Mouse (Mus musculus) spleen, postnatal 14 days (tissue): Measurements from ENCODE around the gene Tlx3.

ENCODE experiments used
- DNase-seq, 2 experiments: peaks; one replicate each; pipeline ENCODE4 v3.0.0; 2021 to 2022; ENCODE audit warnings: low spot score in 2 of 2

The Tlx3 gene

DNA sequence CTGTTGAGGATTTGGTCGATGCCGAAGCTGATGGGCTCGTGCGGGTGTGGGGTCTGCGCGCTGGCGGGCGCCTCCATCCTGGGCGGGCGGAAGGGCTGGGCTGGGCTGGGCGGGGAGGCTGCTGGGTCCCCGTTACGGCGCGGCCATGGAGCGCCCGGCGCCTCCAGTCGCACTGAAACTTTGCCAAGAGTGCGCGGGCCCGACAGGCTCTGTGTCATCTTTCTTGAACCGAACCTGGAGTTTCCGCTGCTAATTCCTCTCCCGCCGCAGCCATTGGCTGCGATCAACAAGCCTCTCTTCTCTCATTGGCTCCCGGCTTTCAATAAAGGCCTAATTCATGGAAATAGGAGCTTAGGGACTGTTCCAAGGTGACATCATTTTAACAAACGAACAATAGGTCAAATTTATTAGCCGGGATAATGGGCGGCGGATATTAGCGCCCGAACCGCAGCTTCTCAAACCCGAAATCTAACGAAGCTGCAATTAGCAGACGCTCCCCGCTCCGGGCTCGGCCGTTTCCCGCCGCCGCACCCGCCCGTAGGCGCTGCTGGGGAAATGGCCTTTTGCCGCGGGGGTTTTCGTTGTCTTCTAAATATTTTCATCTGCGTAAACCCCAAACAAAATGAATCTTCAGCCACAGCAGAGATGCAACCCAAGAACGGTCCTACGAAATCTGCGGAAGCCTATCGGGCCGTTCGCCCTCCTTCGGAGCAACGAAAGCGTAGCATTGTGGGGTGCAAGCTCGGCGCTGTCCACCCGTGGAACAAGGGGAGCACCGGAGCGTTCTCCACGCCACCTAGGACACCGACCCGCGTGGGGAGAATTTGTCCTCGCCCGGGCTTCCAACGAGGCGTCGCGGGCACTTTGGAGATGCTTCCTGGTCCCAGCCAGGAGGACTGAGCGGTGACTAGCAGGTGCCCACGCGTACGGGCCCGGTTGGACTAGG is at the start of gene Tlx3:
Gene Tlx3, minus strand, starts transcription at position 207 of the 946 bp plus-strand sequence.
- DNase-seq, result no peak

GRCm38 (mm10) chr11:33240295-33240694 is 36.9 kb upstream of the Tlx3 start:
- no peak for DNase-seq

DNA sequence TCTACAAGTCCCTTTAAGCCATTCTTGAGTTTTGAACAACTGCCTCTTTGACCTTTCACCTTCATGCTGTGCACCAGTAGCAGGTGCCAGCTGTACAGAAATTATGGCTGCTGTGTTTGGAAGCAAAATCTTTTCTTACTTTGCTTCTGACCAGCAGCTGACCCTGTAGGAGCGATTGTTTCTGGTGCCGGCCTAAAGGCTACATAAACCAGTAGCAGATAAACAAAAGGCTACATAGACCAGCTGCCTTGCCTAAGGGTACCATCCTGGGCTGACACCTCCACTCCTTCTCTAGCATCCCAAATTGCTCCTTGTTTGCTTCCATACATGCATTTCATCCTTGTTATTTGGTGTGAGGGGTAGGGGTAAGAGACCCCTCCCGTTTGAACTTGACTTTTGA is 30.7 kb upstream of the Tlx3 start:
- no peak for DNase-seq

DNA sequence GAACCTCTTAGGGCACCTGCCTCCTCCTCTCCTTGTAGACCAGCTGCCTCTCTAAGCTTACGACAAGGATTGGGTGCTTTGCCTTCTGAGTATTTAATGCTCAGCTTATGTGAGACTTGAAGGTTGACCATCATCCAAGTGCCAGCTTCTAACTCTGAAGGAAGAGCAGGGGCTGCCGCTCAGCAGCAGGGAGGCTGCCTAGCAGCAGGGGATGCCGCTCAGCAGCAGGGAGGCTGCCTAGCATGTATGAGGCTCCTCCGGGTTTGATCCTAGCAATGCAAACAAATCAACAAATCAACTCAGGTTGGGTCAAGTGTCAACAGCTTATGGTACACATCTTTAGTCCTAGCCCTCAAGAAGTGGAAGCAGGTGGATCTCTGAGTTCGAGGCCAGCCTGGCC is 28.7 kb upstream of the Tlx3 start:
- no peak for DNase-seq

DNA sequence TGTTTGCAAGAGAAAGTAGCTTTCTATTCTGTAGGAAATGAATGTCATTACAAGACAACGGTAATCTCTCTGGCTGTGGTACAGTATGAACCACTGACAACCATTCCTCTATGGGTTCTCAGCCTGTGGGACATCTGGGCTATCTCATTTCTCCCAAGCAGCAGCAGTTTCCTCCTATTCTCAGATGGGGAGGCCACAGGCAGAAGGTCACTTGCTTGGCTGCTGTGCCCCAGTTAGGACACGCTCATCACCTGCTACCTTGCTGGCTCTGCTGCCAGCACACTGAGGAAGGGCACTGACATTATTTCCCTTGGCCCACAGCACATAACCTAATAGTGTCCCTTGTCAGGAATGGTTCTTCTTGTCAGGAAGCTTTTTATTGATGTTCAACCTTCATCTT is 24.8 kb upstream of the Tlx3 start:
- DNase-seq, result no peak

DNA sequence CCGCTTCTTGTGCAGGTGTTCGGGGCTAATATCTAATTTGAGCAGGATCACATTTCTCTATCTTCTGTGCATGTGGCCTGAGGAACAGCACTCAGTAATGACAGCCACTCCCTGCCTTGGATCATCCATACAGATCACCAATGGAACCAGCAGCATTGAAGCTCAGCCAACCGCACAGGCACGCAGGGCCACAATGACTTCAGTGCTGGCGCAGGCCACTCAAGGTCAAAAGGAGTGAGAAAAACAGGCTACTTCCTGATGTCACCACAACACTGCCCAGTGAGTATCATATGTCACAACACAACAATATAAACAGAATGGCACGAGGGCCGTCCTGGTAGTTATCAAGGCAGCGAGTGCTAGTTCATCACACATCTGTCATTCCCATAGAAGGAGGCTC is 23.1 kb upstream of the Tlx3 start:
- DNase-seq, result no peak

- no peak for DNase-seq
Observed at GRCm38 (mm10) chr11:33221566-33222365, 18.4 kb upstream of the Tlx3 start.

DNA sequence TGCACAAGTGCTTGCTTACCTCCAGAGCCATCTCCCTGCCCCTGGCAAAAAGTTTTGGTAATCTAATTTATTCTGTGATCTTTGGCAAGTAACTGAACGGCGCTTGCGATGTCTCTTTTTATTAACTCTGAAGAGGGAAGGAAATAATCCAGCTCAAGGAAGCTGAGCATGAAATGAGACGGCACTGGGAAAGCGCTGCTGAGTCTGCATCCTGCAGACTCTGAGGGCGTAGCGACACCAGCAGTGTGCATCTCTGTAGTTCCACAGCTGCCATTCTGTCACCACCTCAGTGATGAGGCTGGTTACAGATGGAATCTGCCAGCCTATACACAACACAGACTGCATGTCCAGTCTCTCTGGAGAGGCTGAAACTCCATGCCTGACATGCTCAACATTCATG is 17.4 kb upstream of the Tlx3 start:
- DNase-seq, result no peak

DNA sequence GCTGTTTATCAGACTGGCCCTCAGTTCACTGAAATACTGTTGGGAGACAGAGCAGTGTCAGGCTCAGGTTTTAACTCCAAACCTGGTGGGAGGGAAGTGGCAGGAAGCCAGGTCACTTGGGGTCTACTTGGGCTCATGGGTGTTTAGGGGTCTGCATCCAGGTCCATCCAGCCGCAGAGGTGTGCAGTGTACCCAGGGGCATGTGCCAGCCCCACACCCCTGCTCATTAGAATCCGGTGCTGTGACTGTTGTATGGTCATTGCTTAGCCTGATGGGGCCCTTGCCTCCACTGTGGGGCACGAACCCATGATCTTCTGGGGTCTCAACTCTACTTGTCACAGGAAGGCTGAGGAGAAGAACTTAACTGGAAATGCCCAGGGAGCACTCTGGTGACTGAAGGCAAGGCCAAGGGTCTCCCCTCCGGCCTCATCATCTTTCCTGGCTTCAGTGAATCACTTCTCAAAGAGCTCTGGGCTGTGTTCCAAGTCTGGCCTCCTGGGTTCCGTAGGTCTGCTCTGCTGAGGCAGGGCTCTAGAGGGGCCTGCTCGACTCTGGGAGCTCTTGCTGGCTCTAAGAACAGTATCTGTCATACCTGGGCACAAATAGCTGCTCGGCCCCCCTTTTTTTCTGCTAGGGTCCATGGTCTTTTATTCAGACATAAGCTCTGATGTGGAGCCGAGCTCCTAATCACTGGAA is 14.1 kb upstream of the Tlx3 start:
- DNase-seq, result no peak

DNA sequence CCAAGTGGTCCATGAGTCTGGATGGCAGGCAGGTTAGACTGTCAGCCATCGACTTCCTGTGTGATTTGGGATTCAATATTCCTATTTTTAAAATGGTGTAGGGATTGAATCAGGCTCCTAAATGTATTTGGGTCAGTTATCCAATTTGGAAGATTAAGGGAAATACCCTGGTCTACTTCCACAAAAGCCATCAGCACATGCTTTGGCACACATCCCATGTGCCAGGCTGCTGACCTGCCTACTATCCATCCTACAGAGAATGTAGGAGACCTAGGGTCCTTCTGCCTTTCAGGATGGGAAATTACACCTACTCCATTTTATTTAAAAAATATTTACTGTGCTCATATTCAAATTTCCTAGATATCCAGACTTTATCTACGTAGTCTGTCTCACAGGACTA is 4.0 kb upstream of the Tlx3 start:
- DNase-seq, result no peak

DNA sequence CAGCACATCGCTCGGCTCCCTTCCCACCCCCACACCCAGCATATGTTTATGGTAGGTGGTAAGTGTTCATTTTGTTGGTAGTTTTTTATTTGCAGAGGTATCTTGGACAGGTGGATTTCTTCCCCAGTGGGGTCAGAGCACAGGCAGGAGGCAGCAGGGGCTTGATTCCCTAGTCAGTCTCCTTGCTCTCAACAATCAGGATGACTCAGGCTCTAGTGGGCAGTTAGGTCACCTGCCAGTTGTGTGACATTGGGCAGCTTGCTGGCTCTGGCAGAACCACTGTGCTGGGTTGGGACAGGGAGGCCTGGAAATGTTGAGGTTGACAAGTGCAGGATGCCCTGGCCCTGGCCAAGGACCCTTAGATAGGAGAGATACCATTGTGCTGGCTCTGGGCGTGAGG is 1.6 kb upstream of the Tlx3 start:
- no peak for DNase-seq

DNA sequence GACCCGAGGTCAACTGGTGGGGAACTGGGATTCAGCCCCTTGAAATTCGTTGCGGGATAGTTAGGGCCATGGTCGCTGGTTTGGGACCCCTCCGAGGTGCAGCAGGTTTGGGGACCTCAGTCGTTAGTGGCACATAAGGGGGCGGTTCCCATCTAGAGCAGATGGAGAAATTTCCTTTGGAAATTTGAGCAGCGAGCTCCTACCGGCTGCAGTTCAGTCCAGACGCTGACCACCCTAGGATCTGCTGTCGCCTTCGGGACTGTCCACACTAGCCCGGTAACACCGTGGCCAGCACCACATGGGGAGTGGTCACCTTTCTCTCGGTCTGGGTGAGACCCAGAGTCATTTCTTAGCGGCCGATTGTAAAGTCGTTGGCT is 928 bp upstream of the Tlx3 start:
- DNase-seq, result no peak

DNA sequence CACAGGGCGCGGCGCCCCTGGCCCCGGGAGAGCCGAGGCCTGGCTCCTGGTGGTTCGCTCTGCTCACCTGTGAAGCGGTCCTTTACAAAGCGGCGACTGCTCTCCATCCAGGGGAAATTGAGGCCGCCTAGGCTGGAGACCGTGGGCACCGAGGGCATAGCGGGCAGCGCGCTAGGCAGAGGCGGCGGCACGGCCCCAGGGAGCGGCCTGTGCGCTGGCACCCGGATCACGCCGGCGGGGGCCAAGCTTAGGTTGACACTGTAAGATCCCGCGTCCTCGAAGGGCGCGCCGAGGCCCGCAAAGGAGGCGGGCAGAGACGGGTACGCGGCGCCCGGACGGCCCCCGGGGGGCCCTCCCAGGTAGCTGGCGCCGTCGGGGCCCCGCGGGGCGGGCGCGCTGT is 417 bp downstream of the Tlx3 start:
- DNase-seq, result no peak

DNA sequence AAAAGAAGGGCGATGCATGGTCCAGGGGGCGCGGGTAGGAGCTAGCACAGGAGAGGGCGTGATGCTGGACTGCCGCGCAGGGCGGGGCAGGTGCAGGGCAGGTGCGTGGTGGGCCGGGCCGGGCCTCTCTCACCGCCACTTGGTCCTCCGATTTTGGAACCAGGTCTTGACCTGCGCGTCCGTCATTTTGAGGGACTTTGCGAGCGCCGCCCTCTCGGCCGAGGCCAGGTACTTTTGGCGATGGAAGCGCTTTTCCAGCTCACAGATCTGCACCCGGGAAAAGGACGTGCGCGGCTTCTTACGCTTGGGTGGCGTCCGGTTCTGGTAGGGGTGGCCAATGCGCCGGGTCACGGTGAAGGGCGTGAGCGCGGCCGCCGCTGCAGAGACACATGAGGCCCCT is 1.1 kb downstream of the Tlx3 start:
- DNase-seq, result no peak

DNA sequence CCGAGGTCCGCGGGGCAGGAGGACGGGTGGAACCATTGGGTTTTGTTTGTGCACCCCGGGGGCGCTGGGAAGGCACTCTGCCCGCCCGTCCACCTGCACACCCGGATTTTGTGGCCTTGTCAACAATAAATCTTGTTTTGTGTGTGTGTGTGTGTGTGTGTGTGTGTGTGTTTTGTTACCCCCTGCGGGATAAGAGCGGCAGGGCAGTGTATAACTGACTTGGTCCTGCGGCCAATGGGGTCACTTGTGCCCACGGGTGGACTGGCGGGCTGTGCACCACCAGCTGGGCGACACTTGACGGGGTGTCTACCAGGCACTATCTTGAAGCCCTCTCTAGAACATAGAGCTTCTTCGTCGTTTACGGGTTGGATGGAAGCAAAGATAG is 1.8 kb downstream of the Tlx3 start:
- DNase-seq, result no peak

DNA sequence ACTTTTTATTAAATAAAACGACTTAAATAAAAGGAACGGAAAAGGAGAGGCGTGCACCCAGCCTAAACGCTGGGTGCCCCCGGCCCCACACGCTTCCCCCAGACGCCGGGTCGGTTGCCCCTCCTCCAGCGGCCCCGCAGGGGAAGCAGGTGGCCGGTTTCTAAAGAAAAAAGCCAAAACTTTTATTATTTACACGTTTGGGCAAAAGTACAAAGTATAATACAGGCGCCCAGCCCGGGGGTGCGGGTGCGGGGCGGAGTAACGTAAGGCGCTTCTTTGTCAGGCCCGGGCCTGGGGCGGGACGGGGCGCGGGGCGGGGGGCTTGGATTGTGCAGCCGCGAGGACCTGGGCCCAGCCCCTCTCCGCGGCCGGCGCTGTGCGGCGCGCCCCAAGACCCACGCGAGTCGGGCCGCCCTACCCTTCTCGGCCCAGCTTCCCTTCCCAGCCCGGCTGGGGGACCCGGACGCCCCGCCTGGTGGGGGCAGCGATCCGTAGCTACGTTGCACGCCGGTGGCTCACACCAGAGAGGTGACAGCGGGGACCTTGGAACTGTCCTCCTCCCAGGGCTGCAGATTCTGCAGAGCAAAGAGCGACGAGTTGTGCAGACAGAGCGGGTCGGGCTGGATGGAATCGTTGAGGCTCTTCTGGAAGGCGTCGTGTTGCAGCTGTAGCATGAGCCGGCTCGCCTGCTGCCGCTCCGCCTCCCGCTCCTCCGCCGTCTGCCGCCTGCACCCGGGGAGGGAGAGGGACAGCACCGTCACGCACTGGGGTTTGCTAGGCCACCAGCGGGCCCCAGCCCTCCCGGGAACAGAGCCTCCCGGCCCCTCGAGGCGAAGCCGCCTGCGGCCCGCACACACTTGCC is 2.4 kb downstream of the Tlx3 start:
- DNase-seq, result no peak

- no peak for DNase-seq
Observed at GRCm38 (mm10) chr11:33199906-33200763, 3.3 kb downstream of the Tlx3 start.

GRCm38 (mm10) chr11:33199117-33199514 is 4.3 kb downstream of the Tlx3 start:
- no peak for DNase-seq

GRCm38 (mm10) chr11:33198351-33199116 is 4.9 kb downstream of the Tlx3 start:
- no peak for DNase-seq

DNA sequence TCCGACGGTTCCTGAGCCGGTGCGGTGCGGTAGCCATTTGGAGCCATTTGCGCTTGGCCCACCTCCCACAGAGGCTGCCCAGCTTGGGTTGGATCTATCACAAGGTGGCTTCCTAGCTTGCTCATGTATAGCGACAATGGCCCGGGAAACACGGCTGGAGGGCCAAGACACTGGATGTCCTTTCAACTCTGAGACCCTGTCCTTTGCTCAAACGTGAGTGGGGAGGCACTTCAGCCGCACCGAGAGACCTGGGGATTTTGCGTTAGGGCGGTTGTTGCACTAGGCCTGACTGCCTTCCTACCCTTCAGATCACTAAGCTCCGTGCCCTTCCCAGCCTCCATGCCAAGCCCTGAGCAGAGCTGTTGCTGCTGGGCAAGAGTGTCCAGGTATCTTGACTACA is 5.7 kb downstream of the Tlx3 start:
- DNase-seq, result no peak
